Mouse (Mus musculus) lung, embryonic 15.5 days (tissue): ENCODE data around the gene Zdhhc19. TPM values are rescaled to one million over a fixed set of nuclear protein-coding genes. Genes with fewer than 3 reads are reported as not detected.

Experiments used
- ATAC-seq: fragments of 200-750 bp; cut with Nextera tagmentation; 2 replicates; pipeline ENCODE4 v1.8.0; 2017; ENCODE audit warnings: moderate number of reproducible peaks, borderline replicate concordance; ENCODE audit not compliant: low FRiP score, low TSS enrichment; ENCODE audit errors: extremely low read depth
- H3K27ac ChIP-seq: fragments of 300-500 bp; sonication (generic); 2 replicates; pipeline ENCODE4 v1.5.1; 2015; ENCODE audit warnings: moderate library complexity, mild to moderate bottlenecking, inconsistent platforms
- H3K27me3 ChIP-seq: fragments of 300-500 bp; sonication (generic); 2 replicates; pipeline ENCODE4 v1.6.1; 2015; ENCODE audit warnings: inconsistent platforms
- H3K36me3 ChIP-seq: fragments of 300-500 bp; sonication (generic); 2 replicates; pipeline ENCODE4 v1.6.1; 2015; ENCODE audit warnings: inconsistent platforms
- H3K4me1 ChIP-seq: fragments of 300-500 bp; sonication (generic); 2 replicates; pipeline ENCODE4 v1.6.1; 2015; ENCODE audit warnings: inconsistent platforms
- H3K4me2 ChIP-seq: fragments of 300-500 bp; sonication (generic); 2 replicates; pipeline ENCODE4 v1.6.1; 2015; ENCODE audit warnings: inconsistent platforms, mild to moderate bottlenecking, moderate library complexity
- H3K4me3 ChIP-seq: fragments of 300-500 bp; sonication (generic); 2 replicates; pipeline ENCODE4 v1.5.1; 2015; ENCODE audit warnings: mild to moderate bottlenecking, inconsistent platforms
- H3K9ac ChIP-seq: fragments of 300-500 bp; sonication (generic); 2 replicates; pipeline ENCODE4 v1.6.1; 2015; ENCODE audit warnings: inconsistent platforms
- H3K9me3 ChIP-seq: fragments of 300-500 bp; sonication (generic); 2 replicates; pipeline ENCODE4 v1.6.1; 2016; ENCODE audit warnings: inconsistent platforms
- WGBS: fragments of 180-500 bp; shearing (Covaris S2); methylation state at CpG from one replicate; pipeline ENCODE4 v1.1.7; 2015; 5-methylcytosine and 5-hydroxymethylcytosine counted together
- polyA plus RNA-seq: library from polyadenylated mRNA; unstranded; fragments of >200 nt; fragmentation: Nextera tagmentation; extraction: Ambion mirVana; gene quantifications from 2 replicates; pipeline ENCODE4 v1.2.1, GENCODE M21; 2015

Zdhhc19 gene
- polyA plus RNA-seq, 1 experiment from 2014 or later = not detected

DNA sequence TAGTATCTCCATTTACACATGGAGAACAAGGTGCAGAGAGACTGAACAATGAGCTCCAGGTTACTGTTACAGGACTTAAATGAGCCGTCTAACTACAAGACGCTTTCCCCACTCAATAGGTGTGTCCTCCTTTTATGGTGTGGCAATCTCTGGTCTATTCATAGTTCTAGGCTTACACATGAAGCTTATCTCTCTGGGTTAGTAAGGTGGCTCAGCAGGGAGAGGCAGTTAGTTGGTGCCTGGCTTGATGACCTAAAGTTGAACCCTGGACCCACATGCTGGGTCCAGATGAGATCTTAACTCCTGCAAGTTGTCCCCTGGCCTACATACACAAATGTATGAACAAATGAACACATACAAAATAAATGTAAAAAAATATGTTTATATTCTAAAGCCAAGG lies 32.6 kb upstream of the Zdhhc19 start:
- Histone ChIP-seq H3K27ac (no peak overlapping the region), H3K4me2 (no peak overlapping the region), H3K9ac (no peak overlapping the region), H3K4me3 (no peak overlapping the region), H3K36me3 (peaks cover 15% of the 10 kb centered on the region), H3K27me3 (no peaks in the 10 kb centered on the region), H3K9me3 (no peaks in the 10 kb centered on the region), H3K4me1 (no peaks in the 10 kb centered on the region)
- ATAC-seq = no peak
- 91% methylated on average over 2 of the region's 2 CpGs for WGBS

DNA sequence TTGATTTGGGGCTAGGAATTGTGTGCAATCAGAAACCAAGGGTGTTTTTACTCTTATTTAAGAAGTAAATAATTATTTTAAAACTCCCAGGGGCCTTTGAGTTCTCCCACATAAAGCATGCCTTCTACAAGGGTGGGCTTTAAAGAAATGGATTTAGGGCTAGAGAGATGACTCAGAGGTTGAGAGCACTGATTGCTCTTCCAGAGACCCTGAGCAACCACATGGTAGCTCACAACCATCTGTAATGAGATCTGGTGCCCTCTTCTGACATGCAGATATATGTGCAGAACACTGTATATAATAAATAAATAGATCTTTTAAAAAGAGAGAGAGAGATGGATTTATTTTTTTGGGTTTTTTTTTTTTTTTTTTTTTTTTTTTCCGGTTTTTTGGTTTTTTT lies 31.2 kb upstream of the Zdhhc19 start:
- H3K27me3 ChIP-seq = no peaks in the 10 kb centered on the region
- no peak for ATAC-seq
- 0% methylated on average over 1 of the region's 1 CpGs for WGBS
- no peak overlapping the region for H3K27ac ChIP-seq
- peaks cover 16% of the 10 kb centered on the region for H3K36me3 ChIP-seq
- no peak overlapping the region for H3K9ac ChIP-seq
- H3K4me1 ChIP-seq = no peaks in the 10 kb centered on the region
- no peak overlapping the region for H3K4me2 ChIP-seq
- H3K4me3 ChIP-seq = no peak overlapping the region
- H3K9me3 ChIP-seq = no peaks in the 10 kb centered on the region

DNA sequence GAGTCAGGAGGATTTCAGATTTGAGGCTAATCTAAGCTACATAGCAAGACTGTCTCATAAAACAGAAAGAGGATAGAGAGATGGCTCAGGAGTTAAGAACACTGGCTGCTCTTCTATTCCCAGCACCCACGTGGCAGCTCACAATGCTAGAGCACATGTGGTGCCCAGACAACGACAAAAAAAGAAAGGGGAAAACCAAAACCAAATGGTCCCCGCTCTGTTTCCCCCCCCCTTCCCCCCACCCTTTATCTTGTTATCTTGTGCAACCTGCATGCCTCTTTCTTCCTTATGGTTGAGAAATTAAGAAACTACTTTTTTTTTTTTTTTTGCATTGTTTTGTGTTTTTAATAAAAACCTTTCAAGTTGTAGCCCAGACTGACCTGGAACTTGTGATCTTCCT lies 27.6 kb upstream of the Zdhhc19 start:
- peaks cover 34% of the 10 kb centered on the region for H3K36me3 ChIP-seq

GRCm38 (mm10) chr16:32469404-32470105 lies 26.5 kb upstream of the Zdhhc19 start:
- Histone ChIP-seq H3K27me3 (no peaks in the 10 kb centered on the region), H3K36me3 (peaks cover 30% of the 10 kb centered on the region), H3K27ac (no peak overlapping the region), H3K9me3 (no peaks in the 10 kb centered on the region), H3K4me3 (no peak overlapping the region), H3K9ac (no peak overlapping the region), H3K4me2 (no peak overlapping the region), H3K4me1 (no peaks in the 10 kb centered on the region)
- no peak for ATAC-seq
- 64% methylated on average over 5 of the region's 5 CpGs for WGBS

More for the DNA sequence above, 27.6 kb upstream of the Zdhhc19 start:
- H3K4me1 ChIP-seq = no peaks in the 10 kb centered on the region
- no peaks in the 10 kb centered on the region for H3K9me3 ChIP-seq
- no peaks in the 10 kb centered on the region for H3K27me3 ChIP-seq
- ATAC-seq = no peak
- 77% methylated on average over 3 of the region's 3 CpGs for WGBS
- H3K4me2 ChIP-seq = no peak overlapping the region
- no peak overlapping the region for H3K4me3 ChIP-seq
- H3K9ac ChIP-seq = no peak overlapping the region
- H3K27ac ChIP-seq = no peak overlapping the region

GRCm38 (mm10) chr16:32472276-32473015 lies 23.6 kb upstream of the Zdhhc19 start:
- 79% methylated on average over 7 of the region's 7 CpGs for WGBS
- Histone ChIP-seq H3K9me3 (no peaks in the 10 kb centered on the region), H3K4me1 (no peaks in the 10 kb centered on the region), H3K9ac (no peak overlapping the region), H3K4me3 (no peak overlapping the region), H3K27me3 (no peaks in the 10 kb centered on the region), H3K4me2 (no peak overlapping the region), H3K27ac (no peak overlapping the region), H3K36me3 (peaks cover 24% of the 10 kb centered on the region)
- no peak for ATAC-seq

DNA sequence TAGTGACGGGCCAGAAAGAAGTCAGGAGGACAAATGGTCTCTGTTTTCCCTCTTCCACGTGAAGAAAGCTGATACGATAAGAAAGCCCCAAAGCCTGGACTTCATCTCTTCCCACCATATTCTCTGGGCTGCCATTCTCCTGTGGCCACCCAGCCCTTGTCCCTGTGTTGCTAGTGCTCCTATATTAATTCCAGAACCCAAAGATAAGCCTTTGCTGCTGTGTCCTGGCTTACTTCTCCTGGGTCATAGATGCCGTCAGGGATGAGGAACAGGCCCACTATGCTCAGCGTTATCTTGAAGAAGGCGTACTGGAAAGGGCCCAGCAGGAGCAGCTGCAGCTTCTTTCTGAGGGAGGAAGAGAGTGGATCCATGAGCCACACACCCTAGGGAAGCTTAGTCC lies 18.8 kb upstream of the Zdhhc19 start:
- no peak for ATAC-seq
- Histone ChIP-seq H3K27me3 (no peaks in the 10 kb centered on the region), H3K4me3 (no peak overlapping the region), H3K36me3 (peaks cover 1% of the 10 kb centered on the region; the same call in 1 of the 2 replicates), H3K4me2 (no peak overlapping the region), H3K4me1 (no peaks in the 10 kb centered on the region), H3K27ac (no peak overlapping the region), H3K9ac (no peak overlapping the region), H3K9me3 (no peaks in the 10 kb centered on the region)
- 75% methylated on average over 6 of the region's 6 CpGs for WGBS

- no peak for ATAC-seq
- no peak overlapping the region for H3K4me2 ChIP-seq
- WGBS = 48% methylated on average over 2 of the region's 2 CpGs
Measured at GRCm38 (mm10) chr16:32479415-32479814, 16.6 kb upstream of the Zdhhc19 start.

GRCm38 (mm10) chr16:32484431-32484871 lies 11.6 kb upstream of the Zdhhc19 start:
- H3K4me1 ChIP-seq = 0 out of 2 replicates have a peak, but pooled peaks cover 12% of the 10 kb centered on the region
- no peak for ATAC-seq
- no peaks in the 10 kb centered on the region for H3K36me3 ChIP-seq
- no peak overlapping the region for H3K4me3 ChIP-seq
- no peak overlapping the region for H3K9ac ChIP-seq
- H3K4me2 ChIP-seq = no peak overlapping the region
- 17% methylated on average over 7 of the region's 7 CpGs for WGBS
- no peak overlapping the region for H3K27ac ChIP-seq
- H3K27me3 ChIP-seq = no peaks in the 10 kb centered on the region
- no peaks in the 10 kb centered on the region for H3K9me3 ChIP-seq

More at GRCm38 (mm10) chr16:32479415-32479814, 16.6 kb upstream of the Zdhhc19 start:
- Histone ChIP-seq H3K9me3 (no peaks in the 10 kb centered on the region), H3K27ac (no peak overlapping the region), H3K4me1 (0 out of 2 replicates have a peak, but pooled peaks cover 3% of the 10 kb centered on the region), H3K27me3 (no peaks in the 10 kb centered on the region), H3K9ac (no peak overlapping the region), H3K36me3 (no peaks in the 10 kb centered on the region), H3K4me3 (no peak overlapping the region)

DNA sequence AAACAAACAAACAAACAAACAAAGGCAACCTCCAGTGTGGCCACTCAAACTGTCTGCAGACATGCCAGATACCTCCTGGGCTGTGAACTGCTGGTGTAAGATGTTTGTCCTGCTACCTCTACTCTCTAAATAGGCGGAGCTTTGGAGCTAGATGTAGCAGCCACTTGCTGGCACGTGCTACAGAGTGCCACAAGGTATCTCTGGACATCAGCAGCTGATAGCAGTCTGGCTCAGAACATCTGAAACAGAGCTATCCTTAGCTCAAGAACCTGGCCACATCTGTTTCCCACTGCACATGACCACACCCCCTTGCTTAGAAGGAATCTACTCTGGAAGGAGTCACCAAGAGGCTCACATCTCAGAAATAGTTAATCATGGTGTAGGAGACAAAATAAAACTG lies 10.9 kb upstream of the Zdhhc19 start:
- Histone ChIP-seq H3K27me3 (no peaks in the 10 kb centered on the region), H3K4me1 (0 out of 2 replicates have a peak, but pooled peaks cover 12% of the 10 kb centered on the region), H3K4me2 (no peak overlapping the region), H3K27ac (no peak overlapping the region), H3K36me3 (no peaks in the 10 kb centered on the region), H3K4me3 (no peak overlapping the region), H3K9me3 (no peaks in the 10 kb centered on the region), H3K9ac (no peak overlapping the region)
- 51% methylated on average over 2 of the region's 2 CpGs for WGBS
- ATAC-seq = no peak

DNA sequence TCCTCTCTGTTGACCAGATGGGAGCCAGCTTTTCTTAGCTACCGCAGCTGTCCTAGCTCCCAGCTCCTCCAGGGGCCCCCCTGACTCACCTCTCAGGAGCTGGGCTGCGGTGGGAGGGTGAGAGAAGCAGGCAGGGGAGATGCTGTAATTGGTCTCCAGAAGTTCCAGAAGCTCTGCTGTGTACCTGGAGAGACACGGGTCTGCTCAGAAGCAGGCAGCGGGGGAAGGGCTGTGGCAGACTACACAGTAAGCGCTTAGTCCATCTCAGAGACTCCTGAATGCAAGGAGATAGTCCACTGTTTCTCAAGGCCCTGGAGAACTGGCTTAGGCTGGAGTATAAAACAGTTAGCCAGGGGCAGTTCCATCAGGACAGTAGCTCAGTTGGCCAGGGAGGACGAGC lies 10.0 kb upstream of the Zdhhc19 start:
- Histone ChIP-seq H3K27ac (no peak overlapping the region), H3K4me2 (no peak overlapping the region), H3K9ac (no peak overlapping the region), H3K27me3 (no peaks in the 10 kb centered on the region), H3K4me1 (0 out of 2 replicates have a peak, but pooled peaks cover 12% of the 10 kb centered on the region), H3K36me3 (no peaks in the 10 kb centered on the region), H3K4me3 (no peak overlapping the region), H3K9me3 (no peaks in the 10 kb centered on the region)
- ATAC-seq = no peak
- WGBS = 76% methylated on average over 6 of the region's 6 CpGs

DNA sequence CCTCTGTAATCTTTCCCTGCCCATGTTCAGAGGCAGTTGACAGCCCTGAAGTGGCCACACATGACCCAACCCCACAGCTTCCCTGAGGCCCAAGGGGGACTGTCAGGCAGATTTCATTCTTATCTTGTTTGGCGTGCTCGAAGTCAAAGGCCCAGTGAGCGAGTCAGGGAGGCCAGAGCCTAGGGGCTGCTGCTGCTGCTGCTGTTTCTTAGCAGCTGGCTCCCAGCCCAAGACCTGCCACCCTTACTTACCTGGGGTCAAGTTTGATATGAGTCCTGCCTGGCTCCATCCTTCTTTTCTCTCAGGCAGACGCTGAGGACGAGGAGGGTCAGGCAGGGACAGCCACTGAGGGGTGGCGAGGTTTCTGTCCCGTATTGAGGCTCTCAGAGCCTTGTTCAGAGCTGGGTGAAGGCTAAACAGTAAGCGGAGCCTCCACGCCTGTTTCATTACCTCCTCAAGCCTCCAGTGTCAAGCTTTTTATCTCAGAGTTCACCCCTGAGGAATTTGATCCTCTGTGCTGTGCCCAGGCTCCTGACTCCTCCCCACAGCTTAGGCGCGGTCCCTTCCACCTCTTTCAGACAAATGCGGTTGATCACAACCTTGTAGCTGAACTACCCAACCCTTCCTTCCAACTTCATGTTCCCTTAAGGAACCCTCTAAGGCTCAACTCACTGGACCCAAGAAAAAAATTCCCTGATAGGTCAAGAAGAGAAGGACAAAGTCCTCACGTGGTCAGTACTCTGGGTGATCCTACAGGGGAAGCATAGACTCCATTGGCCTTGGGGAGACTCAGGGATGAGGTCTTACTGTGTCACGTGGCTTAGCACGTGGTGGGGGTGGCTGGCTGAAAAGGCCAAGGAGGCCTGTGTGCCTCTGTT lies 8.6 kb upstream of the Zdhhc19 start, which contains the start of gene Slc51a:
TSS of gene Slc51a (minus strand) at position 646 of the 878 bp plus-strand sequence.
- WGBS = 26% methylated on average over 15 of the region's 15 CpGs
- Histone ChIP-seq H3K9ac (no peak within 1 kb of the TSS), H3K27ac (no peak within 1 kb of the TSS), H3K4me1 (0 out of 2 replicates have a peak, but pooled peaks cover 12% of the 10 kb centered on the region), H3K4me3 (no peak within 1 kb of the TSS), H3K4me2 (no peak within 1 kb of the TSS), H3K9me3 (no peaks in the 10 kb centered on the region), H3K27me3 (no peaks in the 10 kb centered on the region), H3K36me3 (no peaks in the 10 kb centered on the region)
- no peak for ATAC-seq
